Mouse (Mus musculus): ENCODE results near the gene Tcap. TPM values are rescaled to one million over a fixed set of nuclear protein-coding genes. Genes with fewer than 3 reads are reported as not detected.

Tcap gene
- total RNA-seq, 2 experiments from 2014 or later = 6.9 to 8.1 TPM

DNA sequence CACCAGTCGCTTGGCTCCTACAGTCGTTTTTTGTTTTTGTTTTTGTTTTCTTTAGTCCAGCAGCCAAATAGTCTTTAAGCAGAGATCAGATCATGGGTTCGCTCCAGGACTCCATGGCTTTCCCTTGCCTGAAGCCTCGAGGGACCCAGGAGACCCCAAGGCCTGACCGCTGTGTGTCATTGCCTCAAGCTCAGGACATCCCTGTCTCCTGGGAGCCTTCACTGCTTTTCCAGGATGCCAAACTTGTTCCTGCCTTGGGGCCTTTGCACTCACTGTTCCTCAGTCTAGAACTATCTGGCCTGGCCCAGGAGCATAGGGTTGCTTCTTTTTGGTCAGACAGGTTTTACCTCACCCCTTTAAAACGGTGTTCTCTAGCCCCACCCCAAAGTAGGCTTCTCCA is 23.0 kb downstream of the Tcap start:
- DNase-seq (ENCODE audit: low spot score in 2 of 2) = no peak

DNA sequence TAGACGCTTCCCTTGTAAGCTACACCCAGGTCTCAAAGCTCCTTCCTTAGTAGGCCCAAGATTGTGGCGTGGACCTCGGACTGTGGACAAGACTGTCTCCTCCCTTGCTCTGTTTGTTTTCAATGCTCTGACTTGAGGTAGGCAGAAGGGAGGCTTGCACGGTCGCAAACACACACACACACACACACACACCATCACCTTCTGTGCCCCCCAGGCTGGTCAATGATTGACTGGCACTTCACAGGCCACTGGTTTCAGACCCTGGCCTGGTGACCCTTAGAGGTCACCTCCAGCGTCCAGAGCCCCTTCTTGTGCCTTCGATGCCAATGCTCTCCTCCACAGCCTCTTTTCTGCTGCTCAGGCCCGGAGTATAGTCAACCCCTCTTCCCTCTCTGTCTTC is 25.3 kb downstream of the Tcap start:
- no peak for DNase-seq (ENCODE audit: low spot score in 2 of 2)

- no peak for DNase-seq (ENCODE audit: low spot score in 2 of 2)
Measured at GRCm38 (mm10) chr11:98409341-98409822, 25.8 kb downstream of the Tcap start.

DNA sequence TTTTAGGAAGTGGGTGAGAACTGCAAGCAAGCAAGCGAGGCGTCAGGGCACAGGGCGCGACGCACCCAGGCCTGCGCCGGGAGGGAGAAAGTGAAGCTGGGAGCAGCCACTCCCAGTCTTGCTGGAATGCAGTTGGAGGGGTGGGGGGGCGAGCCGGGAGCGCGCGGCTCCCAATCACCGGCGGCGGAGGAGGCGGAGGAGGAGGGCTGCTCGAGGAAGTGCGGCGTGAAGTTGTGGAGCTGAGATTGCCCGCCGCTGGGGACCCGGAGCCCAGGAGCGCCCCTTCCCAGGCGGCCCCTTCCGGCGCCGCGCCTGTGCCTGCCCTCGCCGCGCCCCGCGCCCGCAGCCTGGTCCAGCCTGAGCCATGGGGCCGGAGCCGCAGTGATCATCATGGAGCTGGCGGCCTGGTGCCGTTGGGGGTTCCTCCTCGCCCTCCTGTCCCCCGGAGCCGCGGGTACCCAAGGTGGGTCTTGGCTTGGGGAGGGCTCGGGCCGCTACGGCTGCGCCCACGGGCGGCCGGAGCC is 28.7 kb downstream of the Tcap start, which contains the start of gene Erbb2:
Gene Erbb2, plus strand, starts transcription at position 198 of the 524 bp plus-strand sequence.
- no peak for DNase-seq (ENCODE audit: low spot score in 2 of 2)

GRCm38 (mm10) chr11:98412797-98413301 is 29.2 kb downstream of the Tcap start:
- DNase-seq (ENCODE audit: low spot score in 2 of 2) = no peak

GRCm38 (mm10) chr11:98413731-98414130 is 30.1 kb downstream of the Tcap start:
- DNase-seq (ENCODE audit: low spot score in 2 of 2) = no peak

DNA sequence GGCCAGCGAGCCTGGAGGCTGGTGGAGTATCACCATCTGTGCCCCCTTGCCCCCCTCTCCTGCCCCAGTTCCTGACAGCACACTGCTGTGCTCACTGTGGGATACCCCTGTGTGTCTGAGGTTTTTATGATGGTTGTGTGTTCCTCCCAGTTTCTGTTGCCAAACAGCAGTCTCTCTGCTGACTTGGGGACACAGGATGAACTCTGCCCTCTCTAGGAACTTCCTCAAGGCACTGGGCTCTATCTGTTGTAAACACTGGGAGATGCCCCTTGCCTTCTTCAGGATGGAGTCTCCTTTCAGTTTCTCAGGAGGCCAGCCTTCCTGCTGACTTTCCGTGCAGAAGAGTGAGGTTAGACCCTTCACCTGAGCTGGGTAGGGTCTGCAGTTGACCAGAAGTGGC is 30.6 kb downstream of the Tcap start:
- no peak for DNase-seq (ENCODE audit: low spot score in 2 of 2)

DNA sequence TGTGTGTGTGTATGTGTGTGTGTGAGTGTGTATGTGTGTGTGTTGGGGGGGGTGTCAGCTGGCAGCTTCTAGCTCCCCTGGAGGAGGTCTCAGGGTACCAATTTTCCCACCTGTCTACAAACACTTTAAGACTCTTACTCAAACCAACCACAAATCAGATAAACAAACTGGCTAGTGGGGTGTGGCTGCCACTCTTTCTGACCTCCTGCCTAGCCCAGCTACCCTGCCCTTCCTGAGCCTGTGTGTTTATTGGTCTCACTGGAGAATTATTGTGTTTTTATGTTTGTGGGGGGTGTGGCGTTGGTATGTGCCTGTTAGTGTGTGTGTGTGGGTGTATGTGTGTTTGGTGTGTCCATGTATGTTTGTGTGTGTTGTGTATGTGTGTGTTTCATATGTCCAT is 33.5 kb downstream of the Tcap start:
- no peak for DNase-seq (ENCODE audit: low spot score in 2 of 2)

- DNase-seq (ENCODE audit: low spot score in 2 of 2) = no peak
Measured at GRCm38 (mm10) chr11:98418273-98418672, 34.7 kb downstream of the Tcap start.

- DNase-seq (ENCODE audit: low spot score in 2 of 2) = no peak
Measured at GRCm38 (mm10) chr11:98418939-98419547, 35.4 kb downstream of the Tcap start.

DNA sequence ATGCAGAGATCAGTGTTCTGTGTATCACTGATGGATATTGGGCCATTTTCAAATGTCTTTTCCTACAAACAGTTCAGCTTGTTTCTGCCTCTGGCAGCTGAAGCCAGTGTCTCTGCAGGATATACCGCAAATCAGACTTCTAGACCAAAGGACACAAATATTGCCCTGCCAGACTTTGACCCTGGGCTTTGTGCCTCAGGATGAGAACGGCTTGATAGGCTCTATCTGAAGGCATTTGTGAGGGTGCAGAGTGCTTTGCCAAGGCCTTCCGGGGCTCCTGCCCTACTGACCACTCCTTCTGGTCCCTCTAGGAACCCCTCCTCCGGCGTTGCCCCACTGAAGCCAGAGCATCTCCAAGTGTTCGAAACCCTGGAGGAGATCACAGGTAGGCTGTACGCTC is 43.0 kb downstream of the Tcap start:
- DNase-seq (ENCODE audit: low spot score in 2 of 2) = no peak

- DNase-seq (ENCODE audit: low spot score in 2 of 2) = no peak
Measured at GRCm38 (mm10) chr11:98428436-98428835, 44.8 kb downstream of the Tcap start.

- no peak for DNase-seq (ENCODE audit: low spot score in 2 of 2)
Measured at GRCm38 (mm10) chr11:98431743-98432502, 48.3 kb downstream of the Tcap start.

Other genes with a start within 250 kb of the Tcap start
- 10 to 100 TPM; 33.4 to 35.9 TPM for gene Fbxl20, start 233.4 kb upstream of the Tcap start, total RNA-seq (2021)
- gene Med1, start 190.5 kb upstream of the Tcap start, total RNA-seq (2021) = 10 to 100 TPM; 51.1 to 52.4 TPM
- 10 to 100 TPM; 34.9 to 36.2 TPM for gene Cdk12, start 180.8 kb upstream of the Tcap start, total RNA-seq (2021)
- 10 to 100 TPM; 70.9 to 73.2 TPM for gene Neurod2, start 54.2 kb upstream of the Tcap start, total RNA-seq (2021)
- 100 to 1,000 TPM; 225 to 310 TPM for gene Ppp1r1b, start 35.4 kb upstream of the Tcap start, total RNA-seq (2021)
- gene Stard3, start 25.4 kb upstream of the Tcap start, total RNA-seq (2021) = 10 to 100 TPM; 39.8 to 40.9 TPM
- under 1 TPM; 0.30 to 0.74 TPM for gene Pnmt, start 2.6 kb downstream of the Tcap start, total RNA-seq (2021)
- 10 to 100 TPM in 1 of 2 experiments, 1 to 10 TPM in 1; 9.4 to 10.3 TPM for gene Pgap3, start 16.7 kb downstream of the Tcap start, total RNA-seq (2021)
- 1 to 10 TPM; 2.0 to 2.2 TPM for gene Erbb2, start 28.7 kb downstream of the Tcap start, total RNA-seq (2021)
- 100 to 1,000 TPM; 104 to 110 TPM for gene Mien1, start 55.2 kb downstream of the Tcap start, total RNA-seq (2021)
- 1 to 10 TPM; 3.6 to 4.3 TPM for gene Grb7, start 62.6 kb downstream of the Tcap start, total RNA-seq (2021)
- gene Ikzf3, start 162.2 kb downstream of the Tcap start, total RNA-seq (2021) = under 1 TPM; 0.33 TPM
- gene Zpbp2, start 167.3 kb downstream of the Tcap start, total RNA-seq (2021) = not detected
- 10 to 100 TPM; 46.0 to 49.4 TPM for gene Ormdl3, start 203.6 kb downstream of the Tcap start, total RNA-seq (2021)
- not detected for gene Lrrc3c, start 214.5 kb downstream of the Tcap start, total RNA-seq (2021)
- 10 to 100 TPM; 11.7 to 12.1 TPM for gene Gm12355, start 241.8 kb downstream of the Tcap start, total RNA-seq (2021)
- not detected for gene Gsdma3, start 242.5 kb downstream of the Tcap start, total RNA-seq (2021)